Mouse (Mus musculus): ENCODE results near the gene Lman1l. TPM values are rescaled to one million over a fixed set of nuclear protein-coding genes. Genes with fewer than 3 reads are reported as not detected.

Lman1l gene
- polyA plus RNA-seq, 2 experiments: not detected

DNA sequence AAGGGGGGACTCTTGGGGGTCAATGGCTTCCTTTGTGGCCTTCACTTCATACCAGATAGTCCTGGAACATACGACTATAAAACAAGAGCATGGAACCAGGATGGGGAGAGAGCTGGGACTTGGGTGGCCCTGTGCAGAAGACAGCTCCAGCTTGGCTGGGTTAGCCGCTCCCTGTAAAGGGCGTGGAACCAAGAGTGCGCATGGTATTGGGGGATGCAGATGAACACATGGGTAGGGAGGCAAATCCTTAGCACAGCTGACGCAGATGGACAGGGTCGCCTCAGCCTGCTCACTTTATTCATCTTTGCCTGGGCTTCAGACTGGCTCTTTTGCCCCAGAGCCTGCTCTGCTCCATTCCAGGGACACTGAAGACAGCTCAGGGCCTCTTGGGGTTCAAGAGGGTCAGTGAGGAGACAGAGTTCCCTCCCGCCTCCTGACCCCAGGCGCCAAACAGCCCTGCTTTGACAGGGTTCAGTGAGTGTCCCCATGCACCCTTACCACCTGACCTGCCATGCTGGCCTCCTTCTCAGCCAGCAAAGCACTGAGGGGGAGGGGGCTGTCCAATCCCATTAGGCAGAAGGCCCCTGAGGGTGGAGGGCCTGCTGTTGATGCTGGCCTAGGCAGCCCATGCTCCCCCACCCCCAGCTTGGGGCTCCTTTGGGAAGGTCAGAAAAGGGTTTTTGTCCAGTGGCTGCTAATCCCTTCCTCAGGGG, 21.6 kb downstream of the Lman1l start:
- Histone ChIP-seq H3K27ac (no peak overlapping the region), H3K4me3 (ENCODE audit: insufficient read depth in 1 of 2, low read depth in 2 of 2, low read length in 2 of 2) (no peak overlapping the region), H3K27me3 (ENCODE audit: control insufficient read depth, insufficient read depth, low read length) (no peaks in the 10 kb centered on the region; the same call in 1 of the 2 replicates), H3K9ac (replicated peaks) (no peak overlapping the region), H3K4me1 (replicated peaks; ENCODE audit: control insufficient read depth in 2 of 2, insufficient read depth in 2 of 2, low read length in 1 of 2) (peaks cover 5 to 13% of the 10 kb centered on the region in 2 experiments; a peak in 3 of 4 replicates), H3K36me3 (replicated peaks; ENCODE audit: control insufficient read depth, insufficient read depth, low read depth) (no peaks in the 10 kb centered on the region), H3K9me3 (ENCODE audit: control insufficient read depth, low read length) (no peaks in the 10 kb centered on the region), H3K4me2 (ENCODE audit: low read depth) (no peak overlapping the region)
- DNase-seq (ENCODE audit: low read depth in 3 of 3, low spot score in 3 of 3): no peak
- no peak for ATAC-seq (ENCODE audit: insufficient read depth)
- TF ChIP-seq CTCF (IDR thresholded peaks at IDR 0.05; ENCODE audit: low read depth): no peak
- no peak for TF ChIP-seq EP300 (IDR thresholded peaks at IDR 0.05; ENCODE audit: low read depth)
- 59% methylated on average over 8 of the region's 8 CpGs for WGBS (ENCODE audit: insufficient replicate concordance)

DNA sequence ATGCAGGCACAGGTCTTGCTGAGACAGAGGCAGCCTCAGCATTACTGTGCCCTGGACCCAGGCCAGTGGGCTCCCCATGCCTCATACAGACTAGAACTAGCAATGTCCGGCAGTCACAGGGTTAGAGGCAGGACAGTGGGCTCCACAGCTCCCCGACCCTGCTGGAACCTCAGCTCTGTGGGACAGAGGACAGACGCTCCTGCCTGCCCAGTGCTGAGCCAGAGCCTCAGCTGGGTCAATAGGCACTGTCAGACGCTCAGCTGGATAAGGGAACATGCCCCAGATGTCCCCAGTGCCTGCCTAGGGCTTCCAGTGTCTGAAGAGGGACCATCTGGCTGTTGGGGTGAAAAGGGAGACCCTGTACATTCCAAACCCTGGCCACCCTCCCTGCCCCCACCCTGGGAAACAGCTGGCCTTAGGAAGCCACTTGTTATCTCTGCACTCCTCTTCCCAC, 22.6 kb downstream of the Lman1l start:
- no peak overlapping the region for H3K4me2 ChIP-seq (ENCODE audit: low read depth)
- H3K36me3 ChIP-seq (replicated peaks; ENCODE audit: control insufficient read depth, insufficient read depth, low read depth): no peaks in the 10 kb centered on the region
- no peak overlapping the region for H3K27ac ChIP-seq
- no peaks in the 10 kb centered on the region for H3K9me3 ChIP-seq (ENCODE audit: control insufficient read depth, low read length)
- 35% methylated on average over 4 of the region's 4 CpGs for WGBS (ENCODE audit: insufficient replicate concordance)
- no peak overlapping the region for H3K9ac ChIP-seq (replicated peaks)
- DNase-seq (ENCODE audit: low read depth in 3 of 3, low spot score in 3 of 3) (no peak), ATAC-seq (ENCODE audit: insufficient read depth) (no peak)
- H3K4me1 ChIP-seq (replicated peaks; ENCODE audit: control insufficient read depth in 2 of 2, insufficient read depth in 2 of 2, low read length in 1 of 2): peaks cover 5 to 13% of the 10 kb centered on the region in 2 experiments; a peak in 3 of 4 replicates
- no peak overlapping the region for H3K4me3 ChIP-seq (ENCODE audit: insufficient read depth in 1 of 2, low read depth in 2 of 2, low read length in 2 of 2)
- TF ChIP-seq EP300 (IDR thresholded peaks at IDR 0.05; ENCODE audit: low read depth) (no peak), CTCF (IDR thresholded peaks at IDR 0.05; ENCODE audit: low read depth) (no peak)
- H3K27me3 ChIP-seq (ENCODE audit: control insufficient read depth, insufficient read depth, low read length): no peaks in the 10 kb centered on the region

DNA sequence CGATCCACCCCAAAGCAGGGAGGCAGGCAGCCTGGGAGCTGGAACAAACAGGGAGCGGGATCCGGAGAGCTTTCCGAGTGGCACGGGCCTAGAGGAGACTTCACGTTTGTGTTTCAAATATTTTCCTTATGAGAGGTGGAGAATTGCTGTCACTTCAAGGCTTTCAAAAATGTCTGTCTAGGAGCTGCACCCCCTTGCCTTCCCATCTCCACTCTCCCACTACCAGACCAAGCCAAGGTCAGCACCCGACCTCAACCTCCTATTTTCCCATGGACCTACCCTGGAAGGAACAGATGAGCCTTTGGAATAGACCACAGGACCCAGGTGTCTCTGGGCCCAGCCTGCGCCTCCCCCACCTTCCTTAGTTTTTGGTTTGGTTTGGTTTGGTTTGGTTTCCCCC, 23.3 kb downstream of the Lman1l start:
- ATAC-seq (ENCODE audit: insufficient read depth) (no peak), DNase-seq (ENCODE audit: low read depth in 3 of 3, low spot score in 3 of 3) (no peak)
- Histone ChIP-seq H3K9ac (replicated peaks) (no peak overlapping the region), H3K4me1 (replicated peaks; ENCODE audit: control insufficient read depth in 2 of 2, insufficient read depth in 2 of 2, low read length in 1 of 2) (peaks cover 5 to 13% of the 10 kb centered on the region in 2 experiments; a peak in 3 of 4 replicates), H3K36me3 (replicated peaks; ENCODE audit: control insufficient read depth, insufficient read depth, low read depth) (no peaks in the 10 kb centered on the region), H3K4me3 (ENCODE audit: insufficient read depth in 1 of 2, low read depth in 2 of 2, low read length in 2 of 2) (no peak overlapping the region), H3K9me3 (ENCODE audit: control insufficient read depth, low read length) (no peaks in the 10 kb centered on the region), H3K27me3 (ENCODE audit: control insufficient read depth, insufficient read depth, low read length) (no peaks in the 10 kb centered on the region), H3K4me2 (ENCODE audit: low read depth) (no peak overlapping the region), H3K27ac (no peak overlapping the region)
- WGBS (ENCODE audit: insufficient replicate concordance): 64% methylated on average over 8 of the region's 8 CpGs
- TF ChIP-seq EP300 (IDR thresholded peaks at IDR 0.05; ENCODE audit: low read depth): no peak
- TF ChIP-seq CTCF (IDR thresholded peaks at IDR 0.05; ENCODE audit: low read depth): no peak

DNA sequence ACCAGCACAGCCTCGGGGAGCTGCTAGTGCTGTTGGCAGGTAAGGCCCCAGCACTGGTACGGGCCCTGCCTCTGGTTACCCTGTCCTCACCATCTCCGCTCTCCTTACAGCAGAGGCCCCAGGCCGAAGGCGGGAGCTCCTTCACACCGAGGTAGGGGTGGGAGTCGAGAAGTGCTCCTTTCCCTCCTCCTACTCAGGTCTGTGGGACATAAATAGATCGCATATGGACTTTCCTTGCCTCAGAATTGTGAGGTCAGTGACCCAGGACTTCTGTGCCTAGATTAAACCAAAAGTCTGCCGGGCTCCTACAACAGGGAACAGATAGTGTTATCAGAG, 26.4 kb downstream of the Lman1l start:
- Histone ChIP-seq H3K4me1 (replicated peaks; ENCODE audit: control insufficient read depth in 2 of 2, insufficient read depth in 2 of 2, low read length in 1 of 2) (peaks cover 0 to under 1% of the 10 kb centered on the region in 2 experiments; a peak in 2 of 4 replicates), H3K9me3 (ENCODE audit: control insufficient read depth, low read length) (no peaks in the 10 kb centered on the region), H3K27ac (no peak overlapping the region), H3K4me2 (ENCODE audit: low read depth) (no peak overlapping the region), H3K36me3 (replicated peaks; ENCODE audit: control insufficient read depth, insufficient read depth, low read depth) (no peaks in the 10 kb centered on the region), H3K9ac (replicated peaks) (no peak overlapping the region), H3K4me3 (ENCODE audit: insufficient read depth in 1 of 2, low read depth in 2 of 2, low read length in 2 of 2) (no peak overlapping the region), H3K27me3 (ENCODE audit: control insufficient read depth, insufficient read depth, low read length) (no peaks in the 10 kb centered on the region)
- DNase-seq (ENCODE audit: low read depth in 3 of 3, low spot score in 3 of 3): no peak
- ATAC-seq (ENCODE audit: insufficient read depth): no peak
- WGBS (ENCODE audit: insufficient replicate concordance): 63% methylated on average over 9 of the region's 9 CpGs
- TF ChIP-seq CTCF (IDR thresholded peaks at IDR 0.05; ENCODE audit: low read depth) (no peak), EP300 (IDR thresholded peaks at IDR 0.05; ENCODE audit: low read depth) (no peak)

DNA sequence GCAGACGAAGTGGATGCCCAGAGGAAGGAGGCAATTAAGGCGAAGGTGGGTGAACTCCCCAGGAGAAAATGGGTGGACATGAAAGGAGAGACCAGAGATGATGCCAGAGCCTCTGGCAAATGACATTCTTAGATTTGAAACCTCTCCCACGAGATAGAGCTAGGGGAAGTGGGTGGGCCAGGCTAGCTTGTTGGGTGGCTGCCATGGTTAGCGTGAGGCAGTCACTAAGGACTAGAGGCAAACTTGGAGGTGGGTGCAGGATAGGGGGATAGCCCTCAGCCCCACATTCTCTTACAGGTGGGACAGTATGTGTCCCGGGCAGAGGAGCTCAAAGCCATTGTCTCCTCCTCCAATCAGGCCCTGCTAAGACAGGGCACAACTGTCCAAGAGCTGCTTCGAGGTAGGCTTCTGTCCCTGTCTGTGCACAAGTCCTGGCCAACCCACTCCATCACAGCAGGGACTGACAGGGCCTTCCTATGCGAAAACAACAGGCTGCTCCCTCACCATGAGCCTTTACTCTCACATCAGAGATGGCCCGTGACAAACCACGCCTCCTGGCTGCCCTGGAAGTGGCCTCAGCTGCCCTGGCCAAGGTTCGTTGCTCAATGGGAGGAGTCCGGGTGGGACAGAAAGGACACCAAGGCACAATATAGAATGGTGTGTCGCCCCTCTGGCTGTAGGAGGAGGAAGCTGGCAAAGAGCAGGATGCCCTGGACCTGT, 27.0 kb downstream of the Lman1l start:
- DNase-seq (ENCODE audit: low read depth in 3 of 3, low spot score in 3 of 3): no peak

More for the DNA sequence above, 27.0 kb downstream of the Lman1l start:
- Histone ChIP-seq H3K9me3 (ENCODE audit: control insufficient read depth, low read length) (no peaks in the 10 kb centered on the region), H3K36me3 (replicated peaks; ENCODE audit: control insufficient read depth, insufficient read depth, low read depth) (no peaks in the 10 kb centered on the region), H3K4me2 (ENCODE audit: low read depth) (no peak overlapping the region), H3K27me3 (ENCODE audit: control insufficient read depth, insufficient read depth, low read length) (no peaks in the 10 kb centered on the region), H3K4me3 (ENCODE audit: insufficient read depth in 1 of 2, low read depth in 2 of 2, low read length in 2 of 2) (no peak overlapping the region), H3K9ac (replicated peaks) (no peak overlapping the region), H3K27ac (no peak overlapping the region), H3K4me1 (replicated peaks; ENCODE audit: control insufficient read depth in 2 of 2, insufficient read depth in 2 of 2, low read length in 1 of 2) (peaks cover 4 to 6% of the 10 kb centered on the region in 2 experiments)
- TF ChIP-seq CTCF (IDR thresholded peaks at IDR 0.05; ENCODE audit: low read depth): no peak
- TF ChIP-seq EP300 (IDR thresholded peaks at IDR 0.05; ENCODE audit: low read depth): no peak
- WGBS (ENCODE audit: insufficient replicate concordance): 58% methylated on average over 12 of the region's 12 CpGs
- no peak for ATAC-seq (ENCODE audit: insufficient read depth)
